Mouse (Mus musculus): ENCODE data around the gene Aig1. TPM values are rescaled to one million over a fixed set of nuclear protein-coding genes. Genes with fewer than 3 reads are reported as not detected.

Gene Aig1
- polyA plus RNA-seq, 1 experiment: 8.5 TPM

GRCm38 (mm10) chr10:13767076-13767475 is 101.7 kb downstream of the Aig1 start:
- Histone ChIP-seq H3K4me1 (ENCODE audit: control insufficient read depth, insufficient read depth, low read length) (no peaks in the 10 kb centered on the region; the same call in 1 of the 2 replicates), H3K27ac (ENCODE audit: control insufficient read depth, insufficient read depth, low read depth, low read length, poor library complexity) (no peak overlapping the region), H3K4me3 (replicated peaks; ENCODE audit: control insufficient read depth, low read depth, low read length) (no peak overlapping the region)
- 90% methylated on average over 6 of the region's 6 CpGs for WGBS
- TF ChIP-seq CTCF (IDR thresholded peaks at IDR 0.05; ENCODE audit: control insufficient read depth, insufficient read depth, low read length) (no peak), POLR2A (IDR thresholded peaks at IDR 0.05; ENCODE audit: borderline replicate concordance, control insufficient read depth, low read depth, low read length) (no peak)

DNA sequence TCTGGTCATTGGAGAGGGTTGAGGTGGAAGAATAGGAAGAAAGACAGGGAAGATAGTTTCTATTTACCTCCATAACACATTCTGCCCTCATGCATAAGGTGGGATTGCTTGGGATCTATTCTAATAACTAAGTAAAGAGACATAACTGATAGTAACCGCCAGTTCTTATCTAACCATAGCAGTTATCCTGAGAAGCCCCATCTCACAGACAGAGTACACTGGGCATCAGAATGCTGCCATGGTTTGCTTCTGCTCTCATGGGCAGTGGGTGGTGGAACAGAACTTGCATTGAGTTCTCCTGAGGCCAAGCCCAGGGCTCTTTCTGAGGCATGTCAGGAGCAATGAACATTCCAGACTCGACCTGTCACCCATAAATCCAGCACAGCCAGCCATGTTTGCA is 105.6 kb downstream of the Aig1 start:
- no peak overlapping the region for H3K4me3 ChIP-seq (replicated peaks; ENCODE audit: control insufficient read depth, low read depth, low read length)
- TF ChIP-seq CTCF (IDR thresholded peaks at IDR 0.05; ENCODE audit: control insufficient read depth, insufficient read depth, low read length): no peak
- TF ChIP-seq POLR2A (IDR thresholded peaks at IDR 0.05; ENCODE audit: borderline replicate concordance, control insufficient read depth, low read depth, low read length): no peak
- no peak overlapping the region for H3K27ac ChIP-seq (ENCODE audit: control insufficient read depth, insufficient read depth, low read depth, low read length, poor library complexity)
- no peaks in the 10 kb centered on the region for H3K4me1 ChIP-seq (ENCODE audit: control insufficient read depth, insufficient read depth, low read length)
- WGBS: 49% methylated on average over 2 of the region's 2 CpGs

DNA sequence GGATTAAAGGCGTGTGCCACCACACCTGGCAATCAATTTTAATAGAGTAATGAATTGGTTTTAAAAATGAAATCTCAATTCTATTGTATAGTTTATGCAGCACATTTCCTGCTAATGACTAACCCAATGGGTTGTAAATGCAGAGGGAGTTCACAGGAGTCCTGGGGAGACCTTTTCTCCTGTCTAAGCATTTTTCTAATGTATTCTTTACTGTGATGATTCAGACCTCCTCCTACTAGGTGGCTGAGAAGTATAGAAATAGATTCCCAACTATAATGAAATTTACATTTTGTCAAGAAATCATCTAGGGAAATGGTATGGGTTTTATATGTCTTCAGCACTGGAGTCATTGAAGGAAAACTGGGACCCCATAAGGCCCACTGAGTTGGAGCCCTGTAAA is 114.1 kb downstream of the Aig1 start:
- no peak for TF ChIP-seq POLR2A (IDR thresholded peaks at IDR 0.05; ENCODE audit: borderline replicate concordance, control insufficient read depth, low read depth, low read length)
- no peak for TF ChIP-seq CTCF (IDR thresholded peaks at IDR 0.05; ENCODE audit: control insufficient read depth, insufficient read depth, low read length)
- H3K4me1 ChIP-seq (ENCODE audit: control insufficient read depth, insufficient read depth, low read length): no peaks in the 10 kb centered on the region
- H3K4me3 ChIP-seq (replicated peaks; ENCODE audit: control insufficient read depth, low read depth, low read length): no peak overlapping the region
- H3K27ac ChIP-seq (ENCODE audit: control insufficient read depth, insufficient read depth, low read depth, low read length, poor library complexity): no peak overlapping the region
- WGBS: 94% methylated on average over 1 of the region's 1 CpGs

GRCm38 (mm10) chr10:13753777-13754176 is 115.0 kb downstream of the Aig1 start:
- Histone ChIP-seq H3K27ac (ENCODE audit: control insufficient read depth, insufficient read depth, low read depth, low read length, poor library complexity) (no peak overlapping the region), H3K4me3 (replicated peaks; ENCODE audit: control insufficient read depth, low read depth, low read length) (no peak overlapping the region), H3K4me1 (ENCODE audit: control insufficient read depth, insufficient read depth, low read length) (no peaks in the 10 kb centered on the region)
- TF ChIP-seq POLR2A (IDR thresholded peaks at IDR 0.05; ENCODE audit: borderline replicate concordance, control insufficient read depth, low read depth, low read length): no peak
- 84% methylated on average over 5 of the region's 5 CpGs for WGBS

DNA sequence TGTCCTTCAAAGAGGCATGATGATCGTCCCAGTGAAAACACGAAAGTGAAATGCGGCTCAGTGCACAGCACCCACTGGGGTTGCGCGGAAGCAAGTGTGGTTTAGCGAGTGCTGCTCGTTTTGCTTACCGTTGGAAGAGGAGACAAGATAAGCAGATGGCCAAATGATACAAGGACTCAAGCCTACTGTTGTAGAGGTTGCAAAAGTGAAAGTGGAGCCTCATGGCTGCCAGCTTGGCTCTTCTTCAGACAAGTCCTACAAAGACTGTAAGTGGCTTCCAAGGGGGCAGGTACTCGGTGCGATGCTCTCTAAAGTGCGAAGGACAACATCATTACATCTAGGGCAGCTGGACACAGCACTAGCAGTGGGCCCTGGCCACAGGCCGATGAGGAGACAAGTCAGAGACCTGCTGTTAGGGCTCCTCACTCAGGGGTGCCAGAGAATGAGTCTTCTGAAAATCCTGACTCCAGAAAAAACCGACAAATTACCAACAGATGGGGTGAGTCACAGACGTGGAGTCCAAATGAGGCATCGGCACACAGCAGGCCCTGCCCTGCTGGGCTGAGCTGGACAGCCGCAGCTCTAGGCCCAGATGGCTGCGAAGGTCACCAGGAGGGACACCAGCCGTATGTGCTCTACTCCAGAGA is 129.2 kb downstream of the Aig1 start:
- WGBS: 90% methylated on average over 18 of the region's 18 CpGs
- Histone ChIP-seq H3K4me1 (ENCODE audit: control insufficient read depth, insufficient read depth, low read length) (no peaks in the 10 kb centered on the region), H3K4me3 (replicated peaks; ENCODE audit: control insufficient read depth, low read depth, low read length) (no peak overlapping the region), H3K27ac (ENCODE audit: control insufficient read depth, insufficient read depth, low read depth, low read length, poor library complexity) (no peak overlapping the region)
- no peak for TF ChIP-seq CTCF (IDR thresholded peaks at IDR 0.05; ENCODE audit: control insufficient read depth, insufficient read depth, low read length)
- no peak for TF ChIP-seq POLR2A (IDR thresholded peaks at IDR 0.05; ENCODE audit: borderline replicate concordance, control insufficient read depth, low read depth, low read length)

DNA sequence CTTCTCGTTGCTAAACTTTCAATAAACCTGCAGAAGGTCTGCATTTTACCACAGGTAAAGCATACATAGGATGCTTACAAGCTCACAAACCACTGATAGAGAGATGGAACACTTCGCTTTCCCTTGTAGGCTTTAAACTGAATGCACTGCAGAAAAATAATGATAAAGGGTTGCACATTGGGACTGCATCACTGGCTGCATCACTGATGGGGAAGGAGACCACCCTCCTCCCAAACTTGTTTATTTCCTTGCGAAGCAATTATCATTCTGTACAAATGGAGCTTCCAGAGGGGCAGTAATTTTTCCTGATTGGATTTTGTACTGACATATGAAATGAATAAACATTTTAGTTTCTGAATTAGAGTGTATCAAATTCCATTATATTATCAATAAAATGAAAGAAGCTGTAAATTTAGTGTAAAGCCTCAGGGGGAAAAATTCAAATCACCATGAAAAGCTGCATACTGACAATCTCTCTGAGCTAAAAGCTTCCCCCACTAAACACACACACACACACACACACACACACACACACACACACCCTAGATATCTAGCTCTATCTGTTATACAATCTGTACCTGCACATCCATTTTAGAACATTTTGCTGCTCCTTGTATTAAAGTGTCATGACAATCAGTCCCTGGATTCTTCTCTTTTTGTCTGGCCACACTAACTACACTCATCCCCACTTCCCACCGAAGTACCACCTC is 138.6 kb downstream of the Aig1 start:
- Histone ChIP-seq H3K27ac (ENCODE audit: control insufficient read depth, insufficient read depth, low read depth, low read length, poor library complexity) (no peak overlapping the region), H3K4me3 (replicated peaks; ENCODE audit: control insufficient read depth, low read depth, low read length) (no peak overlapping the region), H3K4me1 (ENCODE audit: control insufficient read depth, insufficient read depth, low read length) (no peaks in the 10 kb centered on the region; the same call in 1 of the 2 replicates)
- 79% methylated on average over 4 of the region's 4 CpGs for WGBS
- TF ChIP-seq POLR2A (IDR thresholded peaks at IDR 0.05; ENCODE audit: borderline replicate concordance, control insufficient read depth, low read depth, low read length): no peak
- no peak for TF ChIP-seq CTCF (IDR thresholded peaks at IDR 0.05; ENCODE audit: control insufficient read depth, insufficient read depth, low read length)

- 77% methylated on average over 6 of the region's 6 CpGs for WGBS
- H3K4me1 ChIP-seq (ENCODE audit: control insufficient read depth, insufficient read depth, low read length): no peaks in the 10 kb centered on the region; the same call in 1 of the 2 replicates
Observed at GRCm38 (mm10) chr10:13727676-13728075, 141.1 kb downstream of the Aig1 start.

GRCm38 (mm10) chr10:13726206-13726605 is 142.6 kb downstream of the Aig1 start:
- no peak overlapping the region for H3K27ac ChIP-seq (ENCODE audit: control insufficient read depth, insufficient read depth, low read depth, low read length, poor library complexity)
- H3K4me3 ChIP-seq (replicated peaks; ENCODE audit: control insufficient read depth, low read depth, low read length): no peak overlapping the region
- TF ChIP-seq POLR2A (IDR thresholded peaks at IDR 0.05; ENCODE audit: borderline replicate concordance, control insufficient read depth, low read depth, low read length) (no peak), CTCF (IDR thresholded peaks at IDR 0.05; ENCODE audit: control insufficient read depth, insufficient read depth, low read length) (no peak)
- WGBS: 80% methylated on average over 2 of the region's 2 CpGs
- no peaks in the 10 kb centered on the region; the same call in 1 of the 2 replicates for H3K4me1 ChIP-seq (ENCODE audit: control insufficient read depth, insufficient read depth, low read length)

More at GRCm38 (mm10) chr10:13727676-13728075, 141.1 kb downstream of the Aig1 start:
- Histone ChIP-seq H3K27ac (ENCODE audit: control insufficient read depth, insufficient read depth, low read depth, low read length, poor library complexity) (no peak overlapping the region), H3K4me3 (replicated peaks; ENCODE audit: control insufficient read depth, low read depth, low read length) (no peak overlapping the region)
- TF ChIP-seq CTCF (IDR thresholded peaks at IDR 0.05; ENCODE audit: control insufficient read depth, insufficient read depth, low read length): no peak
- no peak for TF ChIP-seq POLR2A (IDR thresholded peaks at IDR 0.05; ENCODE audit: borderline replicate concordance, control insufficient read depth, low read depth, low read length)
